Mouse (Mus musculus) cortical plate, adult 2 months (tissue): ENCODE measurements around the gene Ccdc130. TPM values are rescaled to one million over a fixed set of nuclear protein-coding genes. Genes with fewer than 3 reads are reported as not detected.
A peak's percentile ranks its signal among the peaks of the same experiment; 100 is the strongest.

Source experiments
- H3K27ac ChIP-seq: fragments of 200-500 bp; 2 replicates; pipeline ENCODE4 v1.5.1; 2012; ENCODE audit warnings: low read length, control low read depth, inconsistent platforms; ENCODE audit not compliant: insufficient read depth
- H3K4me1 ChIP-seq: fragments of 200-500 bp; 2 replicates; pipeline ENCODE4 v1.6.1; 2011; ENCODE audit warnings: low read length; ENCODE audit not compliant: control insufficient read depth, insufficient read depth
- H3K4me3 ChIP-seq: fragments of 200-500 bp; 2 replicates; pipeline ENCODE4 v1.5.1; 2011; ENCODE audit warnings: mild to moderate bottlenecking, low read length, control low read depth; ENCODE audit not compliant: insufficient read depth
- CTCF ChIP-seq: fragments of 200-500 bp; IDR thresholded peaks from 2 replicates; pipeline ENCODE4 v1.5.1; 2011; ENCODE audit warnings: mild to moderate bottlenecking, control low read depth, low read length; ENCODE audit not compliant: insufficient read depth; ENCODE audit errors: extremely low read depth
- POLR2A ChIP-seq: fragments of 200-500 bp; IDR thresholded peaks from 2 replicates; pipeline ENCODE4 v1.6.1; 2011; ENCODE audit warnings: mild to moderate bottlenecking, low read length, control low read depth; ENCODE audit not compliant: insufficient read depth; ENCODE audit errors: extremely low read depth
- polyA plus RNA-seq: library from polyadenylated mRNA; depleted of rRNA; stranded (reverse); fragments of >200 nt; gene quantifications from 2 replicates; pipeline ENCODE4 v1.2.3, GENCODE M21; 2012

Gene Ccdc130
- polyA plus RNA-seq, 1 experiment = 42.5 TPM

- Histone ChIP-seq H3K4me3 (no peak overlapping the region), H3K27ac (no peak overlapping the region), H3K4me1 (no peaks in the 10 kb centered on the region)
- TF ChIP-seq POLR2A = no peak
- no peak for TF ChIP-seq CTCF
Measured at GRCm38 (mm10) chr8:84241167-84241566, 29.0 kb downstream of the Ccdc130 start.

GRCm38 (mm10) chr8:84237542-84238229, 32.5 kb downstream of the Ccdc130 start:
- Histone ChIP-seq H3K4me1 (peaks cover 2% of the 10 kb centered on the region; the same call in 1 of the 2 replicates), H3K4me3 (peak overlapping the region; percentile 43), H3K27ac (no peak overlapping the region)
- TF ChIP-seq POLR2A (no peak), CTCF (no peak)

DNA sequence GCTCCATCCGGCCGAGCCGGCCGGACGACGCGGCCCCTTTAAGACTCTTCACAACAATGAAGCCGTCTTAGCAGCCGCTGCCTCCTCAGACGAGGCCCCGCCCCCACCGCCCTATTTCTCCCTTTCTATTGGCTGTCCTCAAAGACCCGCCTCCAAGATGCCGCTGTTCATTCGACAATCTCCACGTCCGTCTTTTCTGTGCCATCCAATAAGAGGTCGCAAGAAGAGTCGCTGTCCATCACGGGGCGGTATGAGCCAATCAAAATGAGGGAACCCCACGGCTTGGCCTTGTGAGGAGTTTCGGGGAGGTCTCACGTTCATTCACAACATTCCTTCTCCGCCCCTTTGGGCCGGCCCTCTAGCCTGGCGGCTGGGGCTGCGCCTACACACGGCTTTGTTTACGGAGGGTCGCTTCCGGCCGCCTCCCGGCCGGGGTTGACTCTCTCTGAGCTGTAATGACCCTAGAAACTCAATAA, 33.1 kb downstream of the Ccdc130 start, which contains the start of gene Zswim4:
Gene Zswim4, minus strand, starts transcription at position 58 of the 476 bp plus-strand sequence.
- Histone ChIP-seq H3K4me1 (peaks cover 2% of the 10 kb centered on the region; the same call in 1 of the 2 replicates), H3K4me3 (peak within 1 kb of the TSS; percentile 71), H3K27ac (no peak within 1 kb of the TSS)
- no peak for TF ChIP-seq CTCF
- TF ChIP-seq POLR2A = peak; percentile 71; the same call in 1 of the 2 replicates

DNA sequence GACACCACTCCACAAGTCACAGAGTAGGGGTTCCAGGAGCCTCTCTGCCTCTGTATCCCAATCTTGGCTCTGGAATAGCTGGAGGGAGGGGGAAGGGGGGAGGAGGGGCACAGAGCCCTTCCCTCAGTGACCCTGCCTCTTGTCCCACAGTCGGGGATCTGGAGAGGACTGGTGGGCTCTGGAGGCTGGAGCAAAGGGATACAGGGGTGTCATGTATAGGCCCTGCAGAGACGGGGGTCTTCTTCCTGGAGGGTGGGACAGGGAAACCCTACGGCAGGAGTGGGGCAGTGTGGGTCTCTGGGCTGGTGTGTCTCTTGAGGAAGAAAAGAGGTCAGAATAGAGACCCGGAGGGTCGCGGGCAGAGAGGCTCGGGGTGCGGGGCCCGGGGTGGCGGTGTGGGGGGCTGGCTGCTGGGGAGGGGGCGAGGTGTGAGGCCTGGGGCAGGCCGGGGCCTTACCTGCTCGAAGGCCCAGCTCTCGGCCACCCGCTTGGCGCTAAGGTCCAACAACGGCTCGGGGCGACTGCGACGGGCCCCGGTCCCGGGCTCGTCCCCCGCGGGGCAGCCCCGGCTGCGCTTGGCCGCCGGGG, 33.7 kb downstream of the Ccdc130 start:
- H3K27ac ChIP-seq = no peak overlapping the region
- H3K4me1 ChIP-seq = peaks cover 2% of the 10 kb centered on the region; the same call in 1 of the 2 replicates
- TF ChIP-seq CTCF (no peak), POLR2A (no peak)
- peak overlapping the region; percentile 71 for H3K4me3 ChIP-seq

DNA sequence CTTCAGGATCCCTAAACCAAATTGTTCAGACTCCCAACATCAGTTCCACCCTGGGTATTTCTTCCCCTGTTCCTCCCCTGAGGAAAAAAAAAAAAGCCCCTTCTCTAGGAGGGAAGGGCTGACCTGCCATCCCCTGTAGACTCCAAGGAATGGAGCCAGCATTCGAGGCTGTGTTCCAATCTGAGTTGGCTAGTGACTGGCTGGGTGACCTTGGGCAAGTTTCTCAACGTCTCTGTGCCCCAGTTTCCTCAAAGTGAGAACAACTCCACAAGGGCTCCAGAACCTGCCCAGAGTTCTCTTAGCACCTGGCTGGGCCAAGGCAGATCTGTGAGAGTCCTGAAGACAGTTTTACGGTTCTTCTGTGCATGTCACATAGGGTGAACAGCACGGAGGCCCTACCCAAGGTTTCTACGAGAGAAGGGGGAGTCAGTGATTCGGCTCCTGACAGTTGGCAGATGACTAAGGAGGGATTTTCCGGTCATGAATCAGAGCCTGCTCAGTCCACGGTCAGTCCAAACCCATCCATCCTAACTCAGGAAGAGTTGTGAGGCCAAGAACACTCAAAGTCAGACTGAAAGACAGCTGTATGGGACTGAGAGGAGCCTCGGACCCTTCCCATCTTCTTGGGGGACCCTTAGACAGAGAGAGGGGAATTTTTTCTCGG, 34.3 kb downstream of the Ccdc130 start:
- no peak overlapping the region for H3K27ac ChIP-seq
- TF ChIP-seq CTCF = no peak
- TF ChIP-seq POLR2A = no peak
- peaks cover 2% of the 10 kb centered on the region; the same call in 1 of the 2 replicates for H3K4me1 ChIP-seq
- H3K4me3 ChIP-seq = peak overlapping the region; percentile 71

DNA sequence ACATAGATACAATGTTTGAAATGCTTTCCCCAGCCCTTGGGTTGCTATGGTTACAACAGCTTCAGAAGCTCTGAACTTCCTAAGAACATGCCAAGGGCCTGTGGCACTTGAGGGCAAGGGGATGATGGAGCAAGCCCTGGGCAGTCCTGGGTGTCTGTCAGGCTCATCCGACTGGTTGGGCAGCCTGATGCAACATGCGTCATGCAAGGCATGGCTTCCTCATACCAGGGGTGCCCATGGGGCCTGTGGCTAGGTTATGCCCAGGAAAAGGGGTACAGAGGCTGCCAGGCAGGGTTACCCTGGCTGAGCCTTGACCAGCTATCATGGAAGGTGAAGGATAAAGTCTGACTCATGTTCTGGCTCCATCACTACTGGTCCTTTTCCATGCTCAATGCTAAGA, 37.1 kb downstream of the Ccdc130 start:
- Histone ChIP-seq H3K4me3 (no peak overlapping the region), H3K4me1 (peaks cover 2% of the 10 kb centered on the region; the same call in 1 of the 2 replicates), H3K27ac (no peak overlapping the region)
- TF ChIP-seq POLR2A (no peak), CTCF (no peak)

- peaks cover 2% of the 10 kb centered on the region; the same call in 1 of the 2 replicates for H3K4me1 ChIP-seq
- TF ChIP-seq POLR2A = no peak
- TF ChIP-seq CTCF = no peak
- no peak overlapping the region for H3K27ac ChIP-seq
- H3K4me3 ChIP-seq = no peak overlapping the region
Measured at GRCm38 (mm10) chr8:84230735-84231134, 39.4 kb downstream of the Ccdc130 start.

GRCm38 (mm10) chr8:84223322-84224029, 46.7 kb downstream of the Ccdc130 start:
- H3K27ac ChIP-seq = no peak overlapping the region
- TF ChIP-seq CTCF = no peak
- TF ChIP-seq POLR2A = no peak

More at GRCm38 (mm10) chr8:84223322-84224029, 46.7 kb downstream of the Ccdc130 start:
- no peaks in the 10 kb centered on the region for H3K4me1 ChIP-seq
- no peak overlapping the region for H3K4me3 ChIP-seq
